Mouse (Mus musculus): Measurements from ENCODE around the gene Ccdc171.
"Not testable (repeated sequence)": the region's sequence is repeated elsewhere in the genome, so short reads cannot be mapped to it uniquely, and the experiment has no call there.

The Ccdc171 gene

DNA sequence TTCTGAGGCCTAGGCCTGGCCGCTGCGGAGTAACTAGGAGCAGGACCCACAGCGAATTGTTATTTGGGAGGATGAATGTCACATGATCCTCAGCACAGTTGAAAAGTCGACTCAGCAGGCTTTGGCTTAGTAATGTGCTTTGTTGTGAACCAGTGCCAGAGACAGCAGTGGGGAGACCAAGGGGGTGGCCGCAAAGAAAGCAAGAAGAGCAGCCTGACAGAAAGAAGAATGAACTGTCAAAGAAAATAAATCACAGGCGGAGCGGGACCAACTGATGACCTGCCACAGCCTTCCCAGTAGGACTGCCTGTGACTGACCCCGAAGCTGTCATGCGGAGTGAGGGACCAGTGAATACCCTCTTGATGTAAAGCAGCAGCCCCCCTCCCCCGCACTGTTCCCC, 131.2 kb downstream of the Ccdc171 start:
- DNase-seq (ENCODE audit: low read depth, low spot score), result peak; percentile 18

DNA sequence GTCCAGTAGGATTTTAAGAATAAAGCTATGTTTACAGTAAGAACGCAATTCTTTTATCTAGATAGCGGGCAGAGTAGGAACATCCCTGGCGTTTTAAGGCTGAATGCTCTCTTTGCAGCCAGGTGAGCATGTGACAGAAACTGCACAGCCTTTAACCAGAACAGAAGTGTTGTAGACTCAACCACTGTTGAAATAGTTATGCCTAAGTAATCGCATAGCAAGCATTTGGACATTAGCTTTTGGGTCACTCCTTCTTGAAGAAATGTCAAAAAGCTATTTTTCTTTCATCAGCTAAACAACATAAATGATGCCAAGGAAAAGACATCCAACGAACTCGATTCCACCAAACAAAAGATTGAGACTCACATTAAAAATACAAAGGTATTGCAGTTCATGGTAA, 131.7 kb downstream of the Ccdc171 start:
- DNase-seq (ENCODE audit: low read depth, low spot score), result no peak

DNA sequence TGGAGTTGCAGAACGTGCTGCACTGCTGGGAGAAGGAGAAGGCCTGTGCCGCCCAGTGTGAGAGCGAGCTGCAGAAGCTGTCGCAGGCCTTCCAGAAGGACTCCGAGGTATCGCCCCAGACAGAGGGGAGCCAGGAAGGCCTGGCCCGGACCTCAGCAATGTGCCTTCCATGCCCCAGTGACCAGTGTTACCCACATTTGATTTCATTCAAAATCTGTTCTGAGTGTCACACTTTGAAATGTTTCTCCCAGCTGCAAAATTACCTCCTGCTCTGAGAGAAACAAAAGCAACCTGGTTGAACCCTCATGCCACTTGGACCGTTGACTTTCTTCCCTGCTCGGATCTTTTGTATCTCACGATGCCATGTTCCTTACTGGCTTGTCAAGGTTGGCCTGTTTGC, 133.1 kb downstream of the Ccdc171 start:
- DNase-seq (ENCODE audit: low read depth, low spot score), result no peak

DNA sequence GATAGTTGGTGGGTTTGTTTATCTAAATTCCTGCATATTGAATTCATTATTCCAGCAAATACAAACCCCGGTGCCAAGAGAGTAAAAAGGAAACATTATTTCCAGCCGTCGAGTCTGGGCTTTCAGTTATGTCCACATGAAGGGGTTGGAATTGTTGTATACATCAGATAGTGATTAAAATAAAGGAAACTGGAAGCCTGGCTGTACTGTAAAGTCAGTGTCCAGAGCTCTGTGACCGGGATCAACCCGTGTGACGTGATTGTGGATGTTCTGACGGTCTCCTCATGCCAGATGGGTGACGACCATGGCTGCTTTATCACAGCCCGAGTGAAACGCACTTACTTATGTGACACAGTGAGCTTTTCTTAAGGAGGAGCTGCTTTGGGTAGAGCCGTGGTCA, 134.1 kb downstream of the Ccdc171 start:
- no peak for DNase-seq (ENCODE audit: low read depth, low spot score)

DNA sequence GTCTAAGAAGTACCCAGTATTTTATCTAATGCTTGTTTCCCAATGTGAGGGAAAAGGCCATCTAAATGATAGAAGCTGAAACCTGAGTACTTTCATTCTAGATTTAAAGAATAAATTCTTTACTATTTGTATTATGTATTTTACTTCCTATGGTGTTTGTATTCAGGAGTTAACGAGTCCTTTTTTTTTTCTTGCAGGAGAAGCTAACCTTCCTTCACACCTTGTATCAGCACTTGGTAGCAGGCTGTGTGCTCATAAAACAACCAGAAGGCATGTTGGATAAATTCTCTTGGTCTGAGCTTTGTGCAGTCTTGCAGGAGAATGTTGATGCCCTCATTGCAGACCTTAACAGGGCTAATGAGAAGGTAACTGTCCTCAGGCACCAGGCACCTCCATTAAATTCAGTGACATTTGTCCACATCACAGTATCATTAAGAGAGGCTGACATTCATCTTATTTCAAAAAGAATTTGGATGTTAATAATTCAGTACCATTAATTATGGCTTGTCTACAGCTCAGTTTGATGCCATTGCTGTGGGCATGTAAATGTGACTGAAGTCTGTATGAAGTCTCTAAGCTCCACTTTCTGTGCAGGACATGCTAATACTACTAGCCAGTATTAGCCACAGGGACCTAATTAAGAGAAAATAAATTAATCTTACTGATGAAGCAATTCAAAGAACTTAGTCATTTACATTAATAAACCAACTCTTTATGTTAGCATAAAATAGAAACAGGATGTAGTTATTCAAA, 136.3 kb downstream of the Ccdc171 start:
- DNase-seq (ENCODE audit: low read depth, low spot score), result no peak

DNA sequence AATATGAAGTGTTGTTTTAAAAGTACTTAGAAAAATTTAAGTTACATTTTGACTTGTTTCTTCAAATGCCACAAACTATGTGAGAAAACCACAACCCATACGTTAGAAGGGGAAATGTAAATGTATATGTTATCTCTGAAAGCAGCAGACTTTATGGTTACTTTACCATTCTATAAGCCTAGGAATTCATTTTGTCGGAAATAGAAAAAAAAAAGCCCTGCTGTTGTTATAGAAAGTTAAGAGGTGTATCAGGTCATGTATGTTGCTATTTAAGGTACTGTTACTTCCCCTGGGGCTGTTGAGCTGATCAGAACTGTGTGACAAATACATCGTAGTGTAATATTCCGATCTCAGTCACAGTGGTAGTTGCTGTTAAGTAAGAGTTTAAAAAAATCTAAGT, 137.0 kb downstream of the Ccdc171 start:
- DNase-seq (ENCODE audit: low read depth, low spot score), result no peak

DNA sequence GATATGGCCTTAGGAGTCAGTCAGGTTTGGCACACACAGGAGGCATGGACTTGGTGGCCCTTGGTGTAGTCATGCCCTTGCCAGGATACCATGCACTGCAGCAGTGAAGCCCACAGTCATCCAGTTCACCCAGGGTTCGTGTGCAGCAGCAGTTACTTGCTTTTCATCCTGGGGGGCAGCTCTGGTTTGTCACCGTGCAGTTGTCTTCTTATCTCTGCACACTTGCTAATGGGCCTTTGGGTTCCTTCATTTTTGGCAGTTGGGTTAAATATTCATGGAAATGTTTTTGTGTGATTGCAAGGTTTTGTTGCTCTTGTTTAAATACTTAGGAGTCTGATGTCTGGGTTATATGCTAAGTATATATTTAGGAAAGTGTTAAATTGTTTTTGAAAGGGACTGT, 144.2 kb downstream of the Ccdc171 start:
- no peak for DNase-seq (ENCODE audit: low read depth, low spot score)

DNA sequence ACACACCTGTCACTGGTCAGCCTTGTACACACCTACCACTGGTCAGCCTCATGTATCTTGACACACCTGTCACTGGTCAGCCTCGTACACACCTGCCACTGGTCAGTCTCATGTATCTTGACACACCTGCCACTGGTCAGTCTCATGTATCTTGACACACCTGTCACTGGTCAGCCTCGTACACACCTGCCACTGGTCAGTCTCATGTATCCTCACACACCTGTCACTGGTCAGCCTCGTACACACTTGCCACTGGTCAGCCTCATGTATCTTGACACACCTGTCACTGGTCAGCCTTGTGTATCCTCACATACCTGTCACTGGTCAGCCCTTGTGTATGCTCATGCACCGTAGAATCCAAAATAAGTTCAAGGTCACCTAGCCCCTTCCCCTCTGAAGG, 150.0 kb downstream of the Ccdc171 start:
- not testable (repeated sequence) for DNase-seq (ENCODE audit: low read depth, low spot score)

DNA sequence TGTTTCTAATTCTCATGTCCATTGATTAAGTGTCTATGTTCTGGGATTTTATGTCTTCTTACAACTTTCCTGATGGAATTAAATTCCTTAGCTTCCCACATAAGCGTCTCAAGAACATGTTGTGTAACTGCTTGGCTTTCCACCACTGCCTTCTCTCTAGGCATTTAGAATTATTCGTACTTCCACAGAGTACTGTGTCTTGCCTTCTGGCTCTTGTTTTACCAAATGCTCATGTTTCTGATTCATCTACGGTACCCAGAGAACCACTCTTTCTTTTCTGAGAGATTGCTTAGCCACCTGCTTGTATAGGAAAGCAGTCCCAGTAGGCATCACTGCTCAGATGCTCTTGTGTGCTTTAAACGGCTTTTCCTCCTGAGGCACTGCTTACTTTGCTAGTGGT, 151.1 kb downstream of the Ccdc171 start:
- DNase-seq (ENCODE audit: low read depth, low spot score), result no peak

DNA sequence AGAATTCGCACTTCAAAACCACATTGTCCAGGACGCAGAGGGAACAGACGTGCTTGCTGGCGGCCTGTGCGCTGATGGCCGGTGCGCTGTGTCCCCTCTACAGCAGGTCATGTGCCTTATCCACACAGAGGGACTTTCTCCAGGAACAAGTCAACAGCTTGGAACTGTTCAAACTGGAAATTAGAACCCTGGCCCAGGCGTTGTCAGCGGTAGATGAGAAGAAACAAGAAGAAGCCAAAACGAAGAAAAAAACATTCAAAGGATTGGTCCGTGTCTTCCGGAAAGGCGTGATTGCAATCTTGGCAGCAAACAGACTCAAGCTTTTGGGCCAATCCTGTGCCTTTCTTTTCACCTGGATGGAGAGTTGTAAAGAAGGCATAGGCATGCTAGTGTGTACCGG, 155.7 kb downstream of the Ccdc171 start:
- peak; percentile 19 for DNase-seq (ENCODE audit: low read depth, low spot score)

DNA sequence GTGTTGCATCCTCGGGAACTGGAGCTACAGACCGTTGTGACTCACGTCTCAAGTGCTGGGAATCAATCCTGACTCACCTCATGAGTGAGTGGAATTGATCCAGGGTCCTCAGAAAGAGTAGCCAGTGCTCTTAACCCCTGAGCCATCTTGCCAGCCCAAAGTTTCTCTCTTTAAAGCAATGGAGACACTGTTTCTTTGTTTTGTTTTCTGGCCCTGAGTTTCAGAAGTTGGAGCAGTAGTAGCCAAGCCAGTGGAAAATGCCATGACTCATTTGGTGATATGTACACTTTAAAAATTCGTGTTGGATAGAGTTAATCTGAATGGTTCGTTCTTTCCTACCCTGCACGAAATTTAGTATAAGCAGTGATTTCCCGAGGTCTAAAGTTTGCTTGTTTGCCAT, 157.5 kb downstream of the Ccdc171 start:
- no peak for DNase-seq (ENCODE audit: low read depth, low spot score)

DNA sequence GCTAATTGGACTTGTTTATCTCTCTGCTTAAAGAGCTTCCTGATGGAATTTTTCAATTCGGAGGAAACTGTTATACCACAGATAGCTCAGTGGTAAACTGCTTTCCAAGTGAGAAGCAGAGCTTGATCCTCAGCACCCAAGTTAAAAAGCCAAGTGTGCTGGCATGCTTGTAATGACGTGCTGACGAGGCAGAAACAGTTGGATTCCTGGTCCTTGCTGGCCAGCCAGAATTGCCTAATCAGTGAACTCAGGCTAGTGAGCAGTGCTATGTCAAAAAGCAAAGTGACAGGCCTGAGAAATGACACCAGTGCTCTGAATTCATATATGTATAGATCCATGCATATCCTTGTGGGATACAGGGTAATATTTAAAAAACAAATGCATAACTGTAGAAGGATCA, 174.8 kb downstream of the Ccdc171 start:
- no peak for DNase-seq (ENCODE audit: low read depth, low spot score)

DNA sequence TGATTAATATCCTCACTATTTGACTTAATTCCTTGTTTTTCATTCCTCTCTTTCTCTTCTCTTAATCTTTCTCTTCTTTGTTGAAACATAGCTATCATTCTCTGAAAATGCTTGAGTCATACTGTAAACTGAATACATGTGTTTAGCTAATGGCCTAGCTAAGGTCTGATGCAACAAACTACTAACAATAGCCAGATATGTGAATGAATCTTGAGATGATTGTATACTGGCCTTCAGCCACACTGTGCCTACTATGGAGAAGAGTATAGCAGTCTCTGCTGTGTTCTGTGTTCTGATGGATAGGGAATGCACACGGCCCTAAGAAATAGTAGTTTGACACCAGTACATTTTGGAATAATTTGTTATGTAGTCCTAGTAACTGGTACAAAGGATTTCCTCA, 191.7 kb downstream of the Ccdc171 start:
- no peak for DNase-seq (ENCODE audit: low read depth, low spot score)

DNA sequence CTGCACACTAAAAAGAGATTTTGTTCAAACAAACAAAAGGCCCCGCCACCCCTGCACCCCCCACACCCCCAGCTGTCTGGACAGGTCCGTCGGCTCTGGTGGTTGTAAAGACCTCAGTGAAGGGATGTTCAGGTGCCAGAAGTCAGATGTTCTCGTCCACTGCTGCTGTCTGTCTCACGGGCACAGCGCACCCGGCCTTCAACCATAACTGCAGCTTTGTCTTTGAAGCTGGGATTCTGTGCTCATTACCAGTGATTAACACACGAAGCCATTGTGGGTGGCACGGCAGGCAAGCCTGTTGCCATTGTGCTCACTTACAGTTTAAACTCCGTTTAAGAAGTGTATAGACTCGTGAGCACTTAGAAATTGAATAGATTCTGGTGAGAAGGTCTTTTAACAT, 194.5 kb downstream of the Ccdc171 start:
- no peak for DNase-seq (ENCODE audit: low read depth, low spot score)

DNA sequence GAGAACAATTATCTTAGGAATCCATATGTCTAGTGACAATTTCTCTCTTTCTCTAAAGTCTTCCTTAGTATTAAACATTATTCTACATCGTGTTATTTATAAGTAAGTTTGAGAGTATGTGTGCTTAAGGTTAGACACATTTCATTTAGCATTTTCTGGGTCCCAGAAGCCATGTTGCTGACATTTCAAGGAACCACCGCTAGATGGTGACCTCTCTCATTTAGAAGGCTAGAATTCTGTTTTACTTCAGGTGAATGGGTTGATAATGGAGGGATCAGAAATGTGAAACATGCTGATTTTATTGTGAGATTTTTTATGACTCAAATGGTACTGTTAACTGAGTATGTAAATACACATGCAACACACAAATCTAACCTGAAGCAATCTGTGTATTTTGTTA, 199.8 kb downstream of the Ccdc171 start:
- peak; percentile 54 for DNase-seq (ENCODE audit: low read depth, low spot score)

DNA sequence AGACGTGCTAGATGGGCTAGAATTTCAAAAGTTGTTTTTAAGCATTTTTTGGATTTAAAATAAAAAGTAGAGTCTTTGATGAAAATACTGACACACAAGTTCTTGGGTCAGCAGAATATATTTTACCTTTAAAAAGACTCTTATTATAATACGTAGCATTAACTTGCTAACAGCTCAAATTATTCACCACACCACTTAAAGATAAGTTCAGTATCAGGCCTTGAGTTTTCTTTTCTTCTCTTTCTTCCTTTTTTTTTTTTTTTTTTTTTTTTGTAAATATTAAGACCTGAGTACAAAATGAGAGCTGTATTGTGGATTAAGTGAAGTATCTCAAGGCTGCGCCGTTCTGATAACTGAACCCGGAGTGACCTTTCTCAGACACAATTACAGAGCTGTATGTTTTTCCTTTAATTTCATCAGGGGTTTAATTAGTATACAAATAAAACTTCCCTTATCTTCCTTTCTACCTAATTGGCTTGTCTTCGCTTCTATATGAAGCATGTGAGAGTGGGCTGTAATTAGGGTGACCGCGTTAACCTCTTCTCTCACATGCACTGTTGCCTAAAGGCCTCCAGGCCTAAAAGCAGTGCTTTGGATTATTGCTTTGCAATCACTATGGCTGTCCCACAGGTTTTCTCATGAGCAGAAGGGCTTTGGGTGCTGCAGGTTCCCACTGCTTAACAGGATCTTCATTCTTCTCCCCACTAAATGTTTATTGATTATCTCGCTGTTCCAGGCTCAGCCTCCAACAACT, 214.0 kb downstream of the Ccdc171 start:
- DNase-seq (ENCODE audit: low read depth, low spot score), result no peak

DNA sequence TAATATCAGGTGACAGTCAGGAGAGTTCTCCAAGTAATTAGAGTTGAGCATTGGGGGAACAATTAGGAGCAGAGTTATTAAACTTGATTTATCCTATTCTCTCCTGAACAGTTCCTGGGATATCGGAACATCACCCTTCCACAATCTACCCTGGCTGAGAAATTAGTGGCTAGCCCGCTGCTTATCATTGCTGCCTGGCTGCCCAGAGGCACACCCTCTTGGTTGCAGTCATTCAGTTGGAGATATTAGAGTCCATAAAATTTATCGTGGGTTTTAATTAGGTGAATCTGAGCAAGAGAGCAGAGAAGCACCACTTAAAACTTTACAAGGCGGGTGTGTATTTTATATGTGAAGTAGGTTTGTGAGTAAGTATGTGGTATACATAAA, 214.5 kb downstream of the Ccdc171 start:
- no peak for DNase-seq (ENCODE audit: low read depth, low spot score)

DNA sequence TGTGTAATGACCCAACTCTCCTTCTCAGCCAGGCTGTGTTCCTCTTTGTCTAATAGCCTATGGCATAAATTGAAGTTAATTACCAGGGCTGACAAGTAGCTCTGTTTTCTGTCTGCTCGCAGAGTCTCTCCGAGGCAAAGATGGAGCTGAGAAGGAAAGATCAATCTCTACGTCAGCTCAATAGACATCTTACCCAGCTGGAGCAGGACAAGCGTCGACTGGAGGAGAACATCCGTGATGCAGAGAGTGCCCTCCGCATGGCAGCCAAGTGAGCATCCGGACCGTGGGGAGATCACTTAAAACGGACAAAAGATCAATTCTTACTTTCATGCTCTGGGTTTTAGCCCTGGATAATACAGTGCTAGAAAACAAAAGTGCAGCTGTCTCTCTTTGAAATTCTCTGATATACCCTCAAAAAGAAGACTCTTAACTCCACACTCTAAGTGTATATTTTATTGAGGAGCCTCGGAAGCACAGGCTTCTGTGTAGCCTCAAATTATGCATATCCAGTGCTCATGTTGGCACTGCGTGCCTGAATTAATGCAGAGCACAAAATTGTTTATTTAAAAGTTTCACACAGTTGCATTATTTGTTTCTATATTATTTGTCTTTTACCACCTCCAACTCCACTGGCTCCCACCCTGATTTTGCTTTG, 217.6 kb downstream of the Ccdc171 start:
- no peak for DNase-seq (ENCODE audit: low read depth, low spot score)

DNA sequence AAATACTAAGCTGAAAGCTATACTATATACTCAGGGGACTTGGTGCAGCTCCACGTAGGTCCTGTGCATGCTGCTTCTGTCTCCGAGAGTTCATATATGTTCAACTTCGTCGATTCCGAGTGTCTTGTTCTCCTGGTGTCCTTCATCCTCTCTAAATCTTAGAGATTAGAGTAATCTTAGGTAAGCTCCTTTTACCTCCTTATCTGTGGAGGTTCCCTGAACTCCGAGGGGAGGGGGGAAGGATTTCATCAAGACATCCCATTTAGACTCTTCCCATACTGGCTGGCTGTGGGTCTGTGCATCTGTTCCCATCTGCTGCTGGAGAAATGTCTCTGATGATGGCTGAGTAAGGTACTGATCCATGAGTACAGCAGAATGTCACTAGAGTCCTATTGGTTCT, 249.8 kb downstream of the Ccdc171 start:
- no peak for DNase-seq (ENCODE audit: low read depth, low spot score)

DNA sequence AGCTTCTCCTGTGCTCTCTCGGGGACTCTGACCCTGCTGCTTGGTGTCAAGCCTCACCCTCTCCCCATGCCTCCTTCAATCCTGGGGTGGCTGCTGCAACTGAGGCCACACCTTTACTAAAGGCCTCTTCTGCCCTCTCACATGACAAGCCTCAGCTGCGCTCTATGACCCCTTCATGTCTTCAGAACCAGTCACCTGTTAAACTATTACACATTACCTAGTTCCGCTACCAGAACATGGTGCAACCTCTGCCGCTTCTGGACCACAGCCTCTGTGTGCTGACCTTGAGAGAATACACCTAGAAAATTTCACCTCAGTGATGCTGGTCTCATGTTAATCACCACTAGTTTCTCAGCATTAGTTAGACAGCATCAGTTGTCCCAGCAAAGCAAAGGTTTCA, 254.7 kb downstream of the Ccdc171 start:
- DNase-seq (ENCODE audit: low read depth, low spot score), result no peak

DNA sequence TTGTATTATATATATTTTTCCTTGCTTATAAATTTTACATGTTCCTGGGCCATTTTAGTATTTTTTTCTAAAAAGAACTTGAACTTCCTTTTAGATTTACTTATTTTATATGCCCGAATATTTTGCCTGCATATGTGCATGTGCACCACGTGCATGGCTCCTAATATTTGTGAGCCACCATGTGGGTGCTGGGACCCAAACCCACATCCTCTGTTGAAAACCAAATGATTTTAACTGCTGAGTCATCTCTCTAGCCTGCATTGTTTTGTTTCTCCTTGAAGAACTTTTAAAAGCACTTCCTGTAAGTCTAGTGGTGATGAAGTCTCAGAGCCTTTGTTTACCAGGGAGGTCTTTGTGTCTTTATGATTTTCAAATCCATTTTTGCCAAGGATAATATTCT, 259.8 kb downstream of the Ccdc171 start:
- no peak for DNase-seq (ENCODE audit: low read depth, low spot score)

DNA sequence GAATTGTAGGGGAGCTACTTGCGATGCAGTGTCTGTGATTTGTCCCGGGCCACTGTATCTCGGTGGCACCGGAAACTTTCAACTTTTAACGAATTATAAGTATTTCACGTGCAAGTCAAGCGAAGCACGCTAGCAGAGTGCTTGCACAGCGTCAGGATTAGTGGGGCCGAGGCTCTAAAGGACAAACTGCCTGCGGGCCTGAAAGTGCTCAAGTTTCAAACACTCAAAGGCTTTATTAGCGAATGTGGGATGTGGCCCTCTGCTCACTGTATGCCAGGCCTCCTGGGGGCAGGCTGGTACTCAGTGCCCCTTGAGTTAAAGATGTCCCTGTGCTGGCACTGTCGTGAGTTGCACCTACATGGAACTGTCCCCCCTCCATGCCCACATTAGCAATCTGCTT, 266.5 kb downstream of the Ccdc171 start:
- no peak for DNase-seq (ENCODE audit: low read depth, low spot score)
